Mouse (Mus musculus): Measurements from ENCODE around the gene Syne2. TPM values are rescaled to one million over a fixed set of nuclear protein-coding genes. Genes with fewer than 3 reads are reported as not detected.

The Syne2 gene
- total RNA-seq, 2 experiments from 2014 or later = 21.6 to 22.7 TPM

DNA sequence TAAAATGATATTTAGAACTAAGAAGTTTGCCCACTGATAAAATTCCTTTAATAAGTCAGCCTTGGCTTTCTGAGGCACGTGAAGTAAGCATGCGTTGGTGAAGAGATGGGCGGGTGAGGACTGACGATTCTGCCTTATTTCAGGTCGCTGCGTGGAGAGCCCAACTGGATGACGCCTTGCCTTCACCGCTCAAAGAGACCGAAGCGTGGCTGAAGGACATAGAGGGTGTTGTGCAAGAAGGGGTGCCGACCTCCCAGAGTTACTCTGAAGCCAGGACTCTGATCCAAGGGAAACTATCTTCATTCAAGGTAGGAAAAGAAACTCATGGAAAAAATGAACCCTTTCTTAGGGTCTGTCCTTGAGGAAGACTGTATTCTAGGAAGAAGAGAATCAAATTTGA is 86.1 kb downstream of the Syne2 start:
- intact Hi-C loops (cut with DNase I) = no loop called here
- DNase-seq (ENCODE audit: low spot score in 2 of 2) = no peak

DNA sequence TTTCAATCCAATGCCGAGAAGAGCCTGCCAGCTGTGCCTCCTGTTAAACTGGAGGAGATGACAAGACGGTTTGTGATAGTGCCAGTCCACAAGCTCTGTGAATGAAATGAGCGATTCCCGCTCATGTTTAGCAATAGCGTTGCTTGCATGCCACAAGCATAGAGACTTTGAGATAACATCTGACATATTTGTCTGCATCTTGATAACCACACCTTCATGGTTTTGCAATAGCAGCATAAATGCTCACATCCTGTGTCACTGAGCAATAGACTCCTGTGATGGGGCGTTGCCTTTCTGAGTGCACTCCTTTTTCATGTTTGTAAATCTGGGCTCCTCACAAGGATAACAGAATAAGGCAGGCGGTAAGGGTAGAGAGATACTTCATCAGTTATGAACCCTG is 87.4 kb downstream of the Syne2 start:
- intact Hi-C loops (cut with DNase I) = no loop called here
- DNase-seq (ENCODE audit: low spot score in 2 of 2) = no peak

DNA sequence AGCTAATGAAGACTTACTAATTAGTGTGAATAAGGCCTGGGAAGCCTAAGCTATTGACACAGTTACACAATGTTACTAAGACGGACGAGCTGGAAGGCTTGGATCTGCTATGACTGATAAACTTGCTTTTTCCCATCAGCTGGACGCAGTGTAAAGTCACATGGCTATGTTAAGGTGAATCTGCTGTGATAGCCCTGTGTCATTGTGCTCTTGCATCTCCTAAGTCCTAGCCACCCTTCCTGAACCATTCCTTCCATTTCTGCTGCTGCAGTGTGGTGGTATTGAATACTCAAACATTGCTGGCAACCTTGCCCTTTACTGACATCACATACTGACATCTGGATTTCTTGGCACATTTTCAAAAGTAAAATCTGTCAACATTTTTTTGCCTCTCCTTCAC is 90.5 kb downstream of the Syne2 start:
- intact Hi-C loops (cut with DNase I) = no loop called here

DNA sequence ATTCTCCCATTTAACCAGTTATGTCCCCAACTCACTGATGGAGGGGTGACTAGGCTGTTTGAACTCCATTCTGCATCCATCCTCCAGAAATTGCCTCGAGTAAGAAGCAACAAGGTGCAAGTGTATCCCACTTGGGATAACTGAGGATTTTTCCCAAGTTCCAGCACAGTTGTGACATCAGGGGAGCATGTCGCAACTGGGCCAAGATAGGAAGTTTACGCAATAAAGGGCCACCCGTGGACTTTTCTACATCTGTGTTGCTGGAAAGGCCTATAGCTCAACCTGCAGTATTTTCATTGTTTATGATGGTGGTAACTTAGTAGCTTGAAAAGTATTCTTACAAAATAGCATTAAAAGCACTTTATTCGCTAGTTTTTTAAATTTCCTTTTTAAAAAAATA is 97.8 kb downstream of the Syne2 start:
- intact Hi-C loops (cut with DNase I) = loop anchor here (5.0 kb wide), 1 partner anchor 128 kb away; no protein-coding TSS in a partner anchor

More for the DNA sequence above, 90.5 kb downstream of the Syne2 start:
- DNase-seq (ENCODE audit: low spot score in 2 of 2) = no peak

DNA sequence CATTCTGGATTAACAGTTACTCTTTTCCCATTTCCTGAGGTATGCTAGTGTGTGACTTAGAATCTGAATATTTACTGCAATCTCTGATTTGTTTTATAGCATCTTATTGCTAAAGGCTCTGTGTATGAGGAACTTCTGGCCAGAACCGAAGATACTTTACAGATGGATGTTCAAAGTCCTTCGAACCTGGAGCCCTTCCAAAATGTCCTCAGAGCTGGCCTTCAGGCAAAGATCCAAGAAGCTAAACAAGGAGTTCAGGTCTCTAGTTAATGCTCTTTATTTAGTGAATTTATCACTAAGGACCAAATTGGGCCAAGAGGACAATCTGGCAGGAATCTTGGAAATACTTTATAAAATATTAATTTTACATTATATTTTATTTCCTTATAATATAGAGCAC is 100.5 kb downstream of the Syne2 start:
- intact Hi-C loops (cut with DNase I) = loop anchor here (5.0 kb wide), 1 partner anchor 131 kb away; no protein-coding TSS in a partner anchor
- DNase-seq (ENCODE audit: low spot score in 2 of 2) = no peak

More for the DNA sequence above, 97.8 kb downstream of the Syne2 start:
- no peak for DNase-seq (ENCODE audit: low spot score in 2 of 2)

DNA sequence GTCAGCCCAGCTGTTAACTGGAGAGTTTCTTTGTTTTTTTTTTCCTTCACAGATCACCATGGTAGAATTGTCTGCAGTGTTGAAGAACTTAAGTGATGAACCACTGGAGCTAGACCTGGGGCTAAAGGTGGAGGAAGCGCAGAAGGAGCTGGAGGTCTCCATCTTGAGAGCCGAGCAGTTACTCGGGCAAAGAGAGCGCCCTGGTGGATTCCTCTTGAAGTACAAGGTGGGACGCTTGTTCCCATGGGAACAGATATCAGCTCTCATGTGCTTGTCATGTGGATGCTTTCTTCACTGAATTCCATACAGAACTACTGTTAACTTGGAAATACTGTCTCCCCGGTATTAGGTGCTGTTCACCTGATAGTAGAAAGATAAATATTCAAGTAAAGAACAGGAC is 101.0 kb downstream of the Syne2 start:
- intact Hi-C loops (cut with DNase I) = loop anchor here (5.0 kb wide), 1 partner anchor 132 kb away; no protein-coding TSS in a partner anchor
- peak; percentile 73 to 80 for DNase-seq (ENCODE audit: low spot score in 2 of 2)

DNA sequence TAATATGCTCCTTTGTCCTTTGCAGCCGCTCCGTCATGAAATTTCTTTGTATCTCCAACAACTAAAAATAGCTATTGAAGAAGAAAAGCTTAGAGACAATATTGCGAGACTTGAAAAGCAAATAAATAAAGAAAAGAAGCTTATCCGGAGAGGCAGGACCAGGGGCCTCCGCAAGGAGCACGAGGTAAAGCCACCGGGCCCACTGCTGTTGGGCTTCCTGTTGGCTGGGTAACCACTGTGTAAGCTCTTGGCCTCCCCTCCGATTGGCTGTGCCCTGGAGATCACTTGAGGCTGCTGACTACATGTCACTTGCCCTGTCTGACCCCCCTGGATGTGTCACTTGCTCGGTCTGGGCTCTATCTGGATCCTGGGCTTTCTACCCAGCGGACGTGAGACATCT is 105.0 kb downstream of the Syne2 start:
- DNase-seq (ENCODE audit: low spot score in 2 of 2) = no peak
- intact Hi-C loops (cut with DNase I) = loop anchor here (10.0 kb wide), 1 partner anchor 272 kb away; no protein-coding TSS in a partner anchor

DNA sequence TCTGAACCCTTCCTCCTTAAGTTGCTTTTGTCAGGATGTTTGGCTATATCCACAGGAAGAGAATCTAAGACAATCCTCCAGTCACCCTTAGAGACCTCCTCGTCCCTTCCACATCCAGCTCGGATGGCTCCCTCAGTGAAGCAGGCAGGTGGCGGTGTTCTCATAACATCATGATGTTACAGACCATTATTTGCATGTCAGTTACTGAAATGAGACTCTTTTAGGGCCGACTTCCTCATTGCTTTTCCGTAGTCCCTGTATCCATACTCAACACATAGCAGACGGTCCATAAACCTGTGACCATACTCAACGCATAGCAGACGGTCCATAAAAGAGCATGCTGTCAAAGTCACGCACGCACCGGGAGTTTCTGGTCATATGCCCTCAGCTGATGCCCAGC is 106.9 kb downstream of the Syne2 start:
- intact Hi-C loops (cut with DNase I) = loop anchor here (10.0 kb wide), 1 partner anchor 270 kb away; no protein-coding TSS in a partner anchor
- DNase-seq (ENCODE audit: low spot score in 2 of 2) = no peak

DNA sequence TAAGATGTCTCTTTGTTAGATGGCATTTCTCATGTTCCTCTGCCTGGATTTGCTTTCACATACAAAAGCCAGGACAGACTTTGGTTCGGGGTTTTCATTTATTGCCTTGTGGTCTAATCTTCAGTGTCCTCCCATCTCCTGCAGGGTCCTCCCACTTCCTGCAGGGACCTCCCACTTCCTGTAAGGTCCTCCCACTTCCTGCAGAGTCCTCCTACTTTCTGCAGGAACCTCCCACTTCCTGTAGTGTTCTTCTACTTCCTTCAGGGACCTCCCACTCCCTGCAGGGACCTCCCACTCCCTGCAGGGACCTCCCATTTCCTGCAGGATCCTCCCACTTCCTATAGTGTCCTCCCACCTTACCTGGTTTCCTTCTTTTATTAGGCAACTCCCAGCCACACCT is 109.7 kb downstream of the Syne2 start:
- DNase-seq (ENCODE audit: low spot score in 2 of 2) = no peak
- intact Hi-C loops (cut with DNase I) = loop anchor here (10.0 kb wide), 1 partner anchor 267 kb away; no protein-coding TSS in a partner anchor

DNA sequence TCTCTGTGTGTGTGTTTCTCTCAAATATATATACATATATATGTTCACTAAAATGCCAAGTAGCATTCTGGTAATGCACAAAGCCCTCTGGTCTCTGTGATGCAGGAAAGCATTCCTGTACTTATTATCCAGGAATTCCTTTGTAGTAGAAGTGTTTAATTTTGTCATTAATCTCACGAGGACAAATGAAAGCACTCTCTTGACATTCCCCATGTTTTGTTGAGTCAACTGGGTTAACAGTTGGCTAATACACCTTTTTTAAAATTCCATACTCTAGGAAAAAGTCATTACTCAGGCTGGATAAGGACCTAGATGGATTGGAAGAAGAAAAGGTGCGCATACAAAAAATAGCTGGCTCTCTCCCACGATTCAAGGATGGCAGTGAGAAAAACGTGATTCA is 115.6 kb downstream of the Syne2 start:
- intact Hi-C loops (cut with DNase I) = no loop called here
- no peak for DNase-seq (ENCODE audit: low spot score in 2 of 2)

DNA sequence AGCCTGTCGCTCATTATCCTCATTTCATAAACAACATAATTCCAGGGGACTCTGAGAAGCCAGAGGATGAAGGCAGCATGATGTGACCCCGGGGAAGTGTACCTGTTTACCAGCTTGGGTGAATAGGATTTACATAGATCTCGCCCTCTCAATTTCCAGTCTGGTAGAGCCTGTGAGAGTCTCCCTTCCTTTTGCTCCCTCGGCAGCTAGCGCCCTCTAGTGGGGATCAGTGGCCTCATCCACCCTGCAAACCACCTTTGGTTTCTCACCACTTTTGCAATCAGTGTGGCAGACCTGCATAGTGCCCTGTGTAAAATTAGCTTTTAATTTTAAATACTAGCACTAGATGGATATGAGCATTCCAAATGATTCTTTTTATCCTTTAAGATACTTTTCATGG is 133.4 kb downstream of the Syne2 start:
- intact Hi-C loops (cut with DNase I) = no loop called here
- no peak for DNase-seq (ENCODE audit: low spot score in 2 of 2)

DNA sequence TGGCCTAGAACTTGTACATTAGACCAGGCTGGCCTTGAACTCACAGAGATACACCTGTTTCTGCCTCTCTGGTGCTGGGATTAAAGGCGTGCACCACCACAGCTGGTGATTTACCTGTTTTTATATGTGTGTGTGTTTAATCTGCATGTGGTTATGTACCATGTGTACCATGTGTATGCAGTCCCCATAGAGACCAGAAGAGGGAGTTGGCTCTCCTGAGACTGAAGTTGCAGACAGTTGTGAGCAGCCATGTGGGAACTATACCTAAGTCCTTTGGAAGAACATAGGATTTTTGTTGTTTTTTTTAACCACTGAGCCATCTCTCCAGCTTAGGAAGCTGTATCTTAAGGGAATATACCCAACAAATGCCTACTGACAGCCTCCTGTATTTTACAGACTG is 134.1 kb downstream of the Syne2 start:
- intact Hi-C loops (cut with DNase I) = no loop called here

DNA sequence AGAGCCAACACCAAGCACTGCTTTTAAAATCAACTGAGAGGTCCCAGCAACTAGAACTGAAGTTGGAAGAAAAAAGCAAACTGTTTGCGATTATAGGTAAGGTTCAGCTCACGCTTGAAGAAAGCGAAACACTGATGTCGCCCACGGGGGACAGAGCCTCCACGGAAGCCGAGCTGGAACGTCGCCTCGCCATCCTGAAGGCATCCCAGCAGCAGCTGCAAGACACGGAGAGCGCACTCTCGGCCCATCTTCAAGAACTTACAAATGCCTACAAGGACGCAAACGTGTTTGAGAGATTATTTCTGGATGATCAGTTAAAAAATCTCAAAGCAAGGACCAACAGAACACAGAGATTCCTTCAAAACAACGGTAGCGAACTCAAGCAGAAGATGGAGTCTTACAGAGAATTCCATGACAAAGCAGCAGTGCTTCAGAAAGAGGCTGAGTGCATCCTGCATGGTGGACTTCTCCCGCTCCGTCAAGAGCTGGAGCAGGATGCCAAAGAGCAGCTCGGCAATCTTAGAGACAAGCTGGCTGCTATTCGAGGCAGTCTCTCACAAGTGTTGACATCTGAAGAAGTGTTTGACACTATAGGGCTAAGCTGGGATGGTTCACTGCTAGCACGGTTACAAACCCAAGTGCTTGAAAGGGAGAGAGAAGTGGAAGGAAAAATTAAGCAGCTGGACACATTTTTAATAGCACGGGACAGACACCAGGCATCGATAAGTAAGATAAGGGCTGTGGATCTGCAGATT is 148.7 kb downstream of the Syne2 start:
- intact Hi-C loops (cut with DNase I) = no loop called here
- no peak for DNase-seq (ENCODE audit: low spot score in 2 of 2)

More for the DNA sequence above, 134.1 kb downstream of the Syne2 start:
- no peak for DNase-seq (ENCODE audit: low spot score in 2 of 2)

DNA sequence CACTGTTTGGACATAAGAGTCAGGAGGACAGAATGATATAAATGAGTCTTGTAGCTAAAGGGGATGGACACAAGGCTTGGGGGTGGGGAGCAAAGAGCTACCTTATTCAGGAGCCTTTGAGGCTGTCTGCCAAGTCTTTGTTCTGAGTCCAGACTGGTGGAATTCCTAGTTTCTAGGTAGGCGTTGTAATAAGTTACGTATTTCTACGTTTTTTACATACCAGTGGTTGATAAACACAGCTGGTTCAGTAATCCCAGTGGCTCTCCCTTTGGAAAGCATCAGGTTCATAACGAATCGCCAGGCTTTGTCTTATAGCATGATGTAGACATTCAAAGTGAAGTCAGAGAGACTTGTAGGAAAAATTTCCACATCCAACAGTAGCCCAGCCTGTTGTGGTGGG is 161.1 kb downstream of the Syne2 start:
- intact Hi-C loops (cut with DNase I) = no loop called here
- DNase-seq (ENCODE audit: low spot score in 2 of 2) = no peak

DNA sequence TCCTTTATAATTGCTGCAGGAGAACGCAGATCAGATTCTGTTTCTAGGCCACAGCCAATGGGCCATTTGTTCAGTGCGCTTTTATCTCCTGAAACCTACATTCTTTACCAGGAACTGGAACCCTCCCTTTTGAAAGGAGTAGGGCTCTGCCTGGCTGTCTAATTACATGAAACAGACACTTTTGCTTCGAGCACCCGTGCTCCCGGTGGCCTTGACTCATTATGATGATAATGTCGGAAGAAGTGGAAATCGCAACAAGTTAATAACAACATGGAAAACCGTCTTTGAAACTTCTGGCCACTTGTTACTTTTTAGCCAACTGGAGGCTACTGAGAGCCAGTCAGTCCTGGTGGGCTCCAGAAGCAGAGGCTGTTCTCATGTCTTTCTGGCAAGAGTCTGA is 165.4 kb downstream of the Syne2 start:
- intact Hi-C loops (cut with DNase I) = no loop called here
- DNase-seq (ENCODE audit: low spot score in 2 of 2) = no peak

DNA sequence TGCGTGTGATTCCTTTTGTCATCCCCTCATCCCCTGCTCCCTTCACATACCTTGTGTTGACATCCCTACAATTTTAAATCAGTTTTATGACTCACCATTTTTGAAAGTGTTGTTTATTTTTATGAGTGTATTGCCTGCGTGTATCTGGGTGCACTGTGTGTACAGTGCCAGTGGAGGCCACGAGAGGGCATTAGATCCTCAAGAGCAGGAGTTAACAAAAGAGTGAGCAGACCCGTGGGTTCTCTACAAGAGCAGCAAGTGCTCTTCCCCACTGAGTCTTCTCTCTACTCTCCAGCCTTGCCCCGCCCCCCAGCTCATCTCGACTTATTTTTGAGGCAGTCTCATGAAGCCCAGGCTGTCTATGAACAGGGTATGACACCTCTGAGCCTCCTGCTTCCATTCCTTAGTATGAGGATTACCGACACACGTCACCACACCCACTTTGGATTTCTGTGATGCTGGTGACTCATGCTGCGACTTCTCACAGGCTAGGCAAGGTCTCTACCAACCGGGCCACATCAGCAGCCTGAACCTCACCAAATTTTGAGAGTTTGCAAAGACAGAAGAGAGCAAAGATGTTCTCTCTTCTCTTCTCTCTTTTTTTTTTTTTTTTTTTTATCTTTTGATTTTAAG is 174.4 kb downstream of the Syne2 start:
- no peak for DNase-seq (ENCODE audit: low spot score in 2 of 2)
- intact Hi-C loops (cut with DNase I) = no loop called here

DNA sequence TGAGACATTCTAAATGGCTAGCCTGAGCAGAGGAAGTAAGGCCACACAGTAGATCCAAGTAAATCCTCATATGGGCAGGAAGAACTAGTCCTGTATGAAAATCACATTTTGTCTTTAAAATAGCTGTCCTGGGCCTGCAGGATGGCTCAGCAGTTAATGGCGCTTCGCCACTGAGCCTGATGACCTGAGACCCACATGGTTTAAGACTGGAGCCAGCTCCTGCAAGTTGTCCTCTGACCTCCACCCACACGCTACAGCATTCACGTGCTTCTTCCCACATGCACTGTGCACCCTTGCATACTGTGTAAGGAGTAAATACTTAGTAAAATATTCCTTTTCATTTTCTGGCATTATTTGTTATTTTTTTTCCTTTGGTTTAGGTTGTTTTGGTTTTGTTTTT is 175.0 kb downstream of the Syne2 start:
- no peak for DNase-seq (ENCODE audit: low spot score in 2 of 2)
- intact Hi-C loops (cut with DNase I) = no loop called here

DNA sequence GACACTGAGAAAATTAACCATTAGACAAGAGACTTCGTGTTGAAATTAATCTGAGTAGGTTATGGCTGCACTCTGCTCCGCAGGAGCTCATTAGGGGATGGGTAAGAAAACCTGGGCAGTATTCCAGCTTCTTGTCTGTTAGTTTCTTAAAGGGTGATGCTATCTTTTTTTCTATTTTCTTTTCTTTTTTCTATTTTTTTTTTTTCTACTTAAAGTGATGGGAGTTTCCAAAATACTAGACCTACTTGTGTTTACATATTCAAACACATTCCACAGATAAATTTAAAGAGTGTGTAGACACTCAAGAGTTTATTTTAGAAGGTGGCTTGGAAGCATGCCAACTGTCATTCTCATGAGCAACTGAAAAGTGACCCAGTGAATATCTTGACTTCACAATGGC is 177.2 kb downstream of the Syne2 start:
- DNase-seq (ENCODE audit: low spot score in 2 of 2) = no peak

DNA sequence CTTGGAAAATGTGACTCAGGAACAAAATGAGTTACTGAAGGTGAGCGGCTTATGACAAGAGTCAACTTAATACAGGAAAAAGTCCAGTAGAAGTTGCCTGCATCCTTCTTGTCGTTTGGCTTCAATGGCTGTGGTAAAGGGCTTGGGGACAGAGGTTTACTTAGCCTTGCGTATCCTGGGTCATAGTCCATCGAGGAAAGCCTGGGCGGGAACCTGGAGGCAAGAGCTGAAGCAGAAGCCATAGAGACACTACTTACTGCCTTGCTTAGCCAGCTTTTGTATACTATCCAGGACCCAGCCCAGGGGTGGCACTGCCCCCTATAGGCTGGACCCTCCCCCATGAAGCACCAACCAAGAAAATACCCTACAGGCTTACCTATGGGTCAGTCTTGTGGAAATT is 179.6 kb downstream of the Syne2 start:
- intact Hi-C loops (cut with DNase I) = no loop called here
- no peak for DNase-seq (ENCODE audit: low spot score in 2 of 2)

More for the DNA sequence above, 177.2 kb downstream of the Syne2 start:
- intact Hi-C loops (cut with DNase I) = no loop called here

DNA sequence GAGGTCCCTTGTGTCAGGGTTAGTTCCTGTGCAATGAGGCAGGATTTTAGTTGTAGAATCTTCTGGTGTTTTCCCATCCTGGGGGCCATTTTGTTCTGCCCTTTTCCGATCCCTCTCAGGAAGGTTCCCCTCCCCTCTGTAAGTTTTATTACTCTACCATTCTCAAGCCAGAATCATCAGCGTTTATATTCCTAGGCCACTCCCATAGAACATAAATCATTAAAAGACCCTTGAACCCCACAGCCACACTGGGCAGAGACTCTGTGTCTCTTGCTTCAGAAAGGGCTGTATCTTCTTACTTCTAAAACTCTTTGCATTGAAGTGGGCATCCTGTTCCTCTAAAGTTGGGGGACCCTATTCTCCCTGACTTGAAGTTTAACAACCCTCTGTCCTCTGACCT is 180.5 kb downstream of the Syne2 start:
- DNase-seq (ENCODE audit: low spot score in 2 of 2) = no peak
- intact Hi-C loops (cut with DNase I) = no loop called here

DNA sequence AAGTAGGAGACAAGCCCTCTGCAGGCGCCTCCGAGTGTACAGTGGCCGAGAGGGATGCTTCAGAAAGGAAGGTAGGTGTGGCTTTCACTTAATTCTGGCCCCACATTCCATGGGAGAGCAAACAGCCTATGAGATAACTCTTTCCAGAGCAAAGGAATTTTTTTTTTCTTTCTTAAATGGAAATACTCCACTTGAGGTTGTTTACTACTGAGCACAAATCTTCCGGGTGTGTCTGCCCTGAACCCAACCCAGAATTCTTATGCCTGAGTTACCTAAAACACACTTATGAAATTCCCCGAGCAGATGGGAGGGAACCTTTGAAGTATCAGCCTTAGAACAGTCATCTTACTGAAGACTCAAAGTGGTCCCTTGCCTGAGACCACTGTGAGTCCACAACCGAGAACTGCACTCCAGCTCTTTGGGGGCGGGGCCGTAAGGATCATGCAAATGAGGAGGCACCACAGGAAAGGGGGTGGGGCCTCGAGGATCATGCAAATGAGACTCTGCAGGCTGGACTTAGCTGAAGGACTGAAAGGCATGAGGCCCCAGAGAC is 186.8 kb downstream of the Syne2 start:
- no peak for DNase-seq (ENCODE audit: low spot score in 2 of 2)

More for the DNA sequence above, 186.8 kb downstream of the Syne2 start:
- intact Hi-C loops (cut with DNase I) = no loop called here

All from left cerebral cortex, postnatal 14 days (tissue).